Mouse (Mus musculus): ENCODE results near the gene Etl4.

- TF ChIP-seq EP300 (IDR thresholded peaks at IDR 0.05; ENCODE audit: insufficient read depth, low read depth, low read length): no peak
- TF ChIP-seq CTCF (IDR thresholded peaks at IDR 0.05; ENCODE audit: low read depth, low read length): no peak
- TF ChIP-seq POLR2A (IDR thresholded peaks at IDR 0.05; ENCODE audit: insufficient read depth, low read length): no peak
Observed at GRCm38 (mm10) chr2:20602656-20603055, 693.1 kb downstream of the Etl4 start.
